Mouse (Mus musculus) layer of hippocampus, adult 2 months (tissue): ENCODE data around the gene Il12rb1. TPM values are rescaled to one million over a fixed set of nuclear protein-coding genes. Genes with fewer than 3 reads are reported as not detected.

Experiments
- DNase-seq, 2 experiments: peaks; one replicate each; pipeline ENCODE4 v3.0.0; 2022; ENCODE audit warnings: low spot score in 2 of 2
- H3K27ac ChIP-seq: fragments of 200-600 bp; 2 replicates; pipeline ENCODE4 v1.8.1; 2022
- H3K4me3 ChIP-seq: fragments of 200-600 bp; 2 replicates; pipeline ENCODE4 v1.8.1; 2022; ENCODE audit warnings: mild to moderate bottlenecking
- CTCF ChIP-seq: fragments of 200-600 bp; conservative IDR thresholded peaks from 2 replicates; pipeline ENCODE4 v1.8.1; 2022; ENCODE audit warnings: antibody characterized with exemption, mild to moderate bottlenecking, moderate library complexity
- total RNA-seq, 2 experiments: library from RNA; stranded (reverse); gene quantifications; 2 replicates each; pipeline ENCODE4 v1.2.3; 2021

The Il12rb1 gene
- total RNA-seq, 2 experiments from 2014 or later, result 0.61 to 1.1 TPM

DNA sequence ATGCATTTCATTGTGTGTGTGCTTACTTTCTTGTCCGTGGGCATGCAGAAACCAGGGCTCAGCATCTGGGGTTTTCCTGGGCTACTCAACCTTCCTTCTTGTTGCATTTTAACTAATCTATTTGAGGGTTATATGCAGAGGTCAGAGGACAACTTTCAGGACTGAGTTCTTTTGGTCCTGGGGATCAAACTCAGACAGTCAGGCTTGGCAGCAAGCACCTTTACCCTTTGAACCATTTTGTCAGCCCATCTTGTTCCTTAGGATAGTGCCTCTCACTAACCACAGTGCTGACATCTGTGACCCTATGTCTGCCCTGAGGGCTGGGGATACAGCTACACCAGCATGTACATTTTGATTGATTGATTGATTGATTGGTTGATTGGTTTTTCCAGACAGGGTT lies 19.5 kb downstream of the Il12rb1 start:
- no peak for TF ChIP-seq CTCF
- Histone ChIP-seq H3K27ac (no peak overlapping the region), H3K4me3 (no peak overlapping the region)
- DNase-seq, result no peak

DNA sequence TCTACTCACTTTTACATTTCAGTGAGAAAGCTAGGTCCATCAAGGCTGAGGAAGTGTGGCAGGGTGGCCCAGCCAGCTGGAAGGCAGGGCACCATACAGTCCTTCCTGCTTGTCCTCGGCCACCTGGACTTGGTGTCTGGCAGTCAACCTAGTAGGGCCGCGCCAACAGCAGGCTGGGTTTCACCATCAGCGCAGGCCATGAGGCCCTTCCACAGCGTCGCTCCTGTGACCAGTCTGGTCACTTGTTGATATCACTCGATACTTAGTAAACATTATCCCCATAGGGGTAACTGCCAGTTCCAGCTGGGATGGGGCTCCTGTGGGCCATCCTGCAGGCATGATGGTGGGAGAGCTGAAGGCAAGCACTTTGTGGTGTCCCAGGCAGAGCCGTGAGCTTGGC lies 23.3 kb downstream of the Il12rb1 start:
- no peak for DNase-seq
- no peak overlapping the region for H3K27ac ChIP-seq
- no peak for TF ChIP-seq CTCF

DNA sequence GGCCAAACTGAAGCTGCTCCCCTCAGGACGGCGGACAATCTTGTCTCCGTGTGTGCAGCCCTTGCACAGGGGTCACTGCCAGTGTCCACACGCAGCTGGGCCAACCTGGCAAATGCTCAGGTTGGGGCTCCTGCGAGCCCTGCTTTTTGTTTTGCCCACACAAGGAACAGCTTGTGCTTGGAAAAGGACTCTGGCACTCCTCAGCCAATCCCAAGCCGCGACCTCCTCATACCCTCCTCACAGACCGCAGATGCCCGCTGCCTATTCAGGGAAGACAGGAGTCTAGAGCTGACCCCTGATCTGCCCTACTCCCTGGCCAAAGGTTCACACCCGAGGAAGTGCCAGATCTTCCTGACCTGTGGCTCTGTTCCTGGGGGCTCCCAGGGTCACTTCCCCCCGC lies 24.1 kb downstream of the Il12rb1 start:
- TF ChIP-seq CTCF, result no peak
- peak overlapping the region; percentile 82; the same call in 1 of the 2 replicates for H3K27ac ChIP-seq
- DNase-seq, result no peak

More for the DNA sequence above, 23.3 kb downstream of the Il12rb1 start:
- no peak overlapping the region for H3K4me3 ChIP-seq

DNA sequence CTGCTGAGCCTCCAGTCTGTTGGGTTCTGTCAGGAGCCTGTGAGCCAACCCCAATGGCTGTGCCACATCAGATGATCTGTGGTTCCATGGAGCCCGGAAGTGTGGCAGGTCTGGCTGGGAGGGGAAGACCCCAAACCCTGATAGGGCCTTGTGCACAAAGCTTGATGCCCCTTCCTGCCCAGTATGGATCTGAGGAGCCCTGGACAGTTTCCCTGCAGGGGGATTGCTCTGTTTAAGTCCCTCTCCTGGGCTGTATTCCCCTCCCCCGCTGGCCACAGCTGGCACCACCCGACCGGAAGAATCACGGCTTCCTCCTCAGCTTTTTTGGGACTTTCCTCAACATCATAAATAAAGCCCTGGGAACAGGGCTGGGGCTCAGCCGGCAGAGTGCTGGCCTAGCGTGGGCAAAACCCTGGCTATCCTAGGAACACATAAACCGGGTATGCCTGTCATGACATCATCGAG lies 24.8 kb downstream of the Il12rb1 start:
- no peak for DNase-seq
- TF ChIP-seq CTCF, result no peak
- Histone ChIP-seq H3K4me3 (no peak overlapping the region), H3K27ac (peak overlapping the region; percentile 82)

More for the DNA sequence above, 24.1 kb downstream of the Il12rb1 start:
- H3K4me3 ChIP-seq, result no peak overlapping the region

DNA sequence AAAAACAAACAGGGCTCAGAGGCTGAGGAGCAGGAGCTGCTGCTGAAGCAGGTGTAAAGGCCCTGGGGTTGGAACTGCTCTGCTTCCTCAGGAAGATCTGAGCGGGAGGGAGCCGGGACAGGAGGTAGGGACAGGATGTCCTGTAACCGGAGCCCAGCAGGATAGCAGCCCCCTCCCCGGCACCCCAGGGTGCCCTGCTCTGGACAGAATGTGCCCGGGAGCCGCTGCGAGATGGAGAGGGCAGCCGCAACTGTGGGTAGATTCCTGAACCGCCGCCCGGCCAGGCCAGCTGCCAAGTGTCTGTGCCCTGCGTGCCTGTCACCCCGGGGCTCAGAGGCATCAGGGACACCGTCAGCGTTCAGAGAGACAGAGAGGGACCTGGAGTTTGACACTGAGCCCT lies 25.3 kb downstream of the Il12rb1 start:
- no peak for DNase-seq
- no peak overlapping the region for H3K4me3 ChIP-seq
- no peak for TF ChIP-seq CTCF
- H3K27ac ChIP-seq, result peak overlapping the region; percentile 82

DNA sequence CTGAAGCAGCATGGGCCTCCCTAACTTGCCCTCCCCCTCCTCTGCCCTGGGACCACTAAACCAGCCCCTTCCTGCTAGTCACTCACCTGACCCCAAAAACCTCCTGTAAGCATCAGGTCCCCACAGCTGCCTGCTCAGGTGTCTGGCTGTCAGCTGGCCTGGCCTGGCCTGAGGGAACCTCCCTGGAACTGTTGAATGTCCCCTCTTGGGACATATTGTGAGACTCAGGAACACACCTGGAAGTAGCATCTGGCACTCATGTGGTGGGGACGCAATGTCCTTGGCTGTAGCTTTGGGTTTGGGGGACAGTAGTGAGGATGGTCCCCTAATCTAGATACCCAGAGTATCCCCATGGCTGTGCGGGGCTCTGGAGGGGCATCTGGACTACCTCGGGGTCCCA lies 25.8 kb downstream of the Il12rb1 start:
- Histone ChIP-seq H3K4me3 (no peak overlapping the region), H3K27ac (peak overlapping the region; percentile 82)
- DNase-seq, result no peak
- TF ChIP-seq CTCF, result no peak

DNA sequence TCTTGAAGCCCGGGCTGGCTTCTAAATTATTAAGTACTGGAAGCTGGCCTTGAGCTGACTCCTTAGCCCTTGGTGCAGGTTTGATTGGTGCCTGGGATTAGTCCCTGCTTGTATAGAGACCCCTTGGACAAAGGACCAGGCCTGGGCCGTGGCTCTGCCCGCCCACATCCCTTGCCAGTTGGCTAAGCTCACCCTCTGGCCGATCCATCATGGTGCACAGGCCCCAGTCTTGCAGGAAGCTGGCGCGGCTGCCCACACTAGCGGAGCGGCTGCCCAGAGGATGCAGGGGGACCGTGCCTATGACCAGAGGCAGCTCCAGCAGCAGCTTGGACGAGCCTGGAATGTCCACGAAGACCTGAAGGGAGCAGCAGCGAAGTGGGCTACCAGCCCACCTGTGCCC lies 28.4 kb downstream of the Il12rb1 start:
- TF ChIP-seq CTCF, result no peak
- no peak overlapping the region for H3K4me3 ChIP-seq
- H3K27ac ChIP-seq, result peak overlapping the region; percentile 18; the same call in 1 of the 2 replicates
- no peak for DNase-seq

DNA sequence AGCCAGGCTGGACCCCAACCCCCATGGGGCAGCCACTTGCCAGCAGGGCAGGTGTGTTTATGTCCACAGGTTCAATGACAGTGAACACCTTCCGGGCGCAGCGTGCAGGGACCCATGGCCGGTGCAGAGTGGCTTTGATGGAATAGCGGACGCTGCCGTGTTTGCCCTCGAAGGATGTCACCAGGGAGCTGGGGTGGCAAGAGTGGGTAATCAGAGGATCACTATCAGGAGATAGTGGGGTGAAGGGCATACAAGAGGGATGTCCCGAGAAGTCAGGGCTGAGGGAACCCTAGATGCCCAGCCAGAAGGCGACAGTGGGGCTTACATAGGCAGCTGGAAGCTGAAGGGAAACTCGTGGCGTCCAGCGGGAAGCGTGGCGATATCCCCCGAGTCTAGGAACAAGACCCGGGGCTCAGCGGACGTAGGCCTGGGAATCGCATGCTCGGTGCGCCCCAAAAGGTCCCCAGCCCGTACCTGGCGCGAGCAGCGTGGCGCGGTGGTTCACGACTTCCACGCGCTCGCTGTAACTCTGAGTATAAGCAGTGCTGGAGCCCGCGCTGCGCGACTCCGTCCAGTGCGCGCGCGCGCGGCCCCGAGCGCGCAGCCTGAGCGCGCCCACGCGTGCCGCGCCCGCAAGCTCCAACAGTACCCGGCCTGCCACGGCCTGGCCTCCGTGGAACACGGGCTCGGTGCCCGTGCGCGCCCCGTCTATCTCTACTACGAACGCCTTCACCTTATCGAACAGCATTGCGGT lies 30.6 kb downstream of the Il12rb1 start:
- TF ChIP-seq CTCF, result peak; percentile 35
- H3K27ac ChIP-seq, result peak overlapping the region; percentile 97
- DNase-seq, result peak in 1 of 2 experiments; percentile 52

DNA sequence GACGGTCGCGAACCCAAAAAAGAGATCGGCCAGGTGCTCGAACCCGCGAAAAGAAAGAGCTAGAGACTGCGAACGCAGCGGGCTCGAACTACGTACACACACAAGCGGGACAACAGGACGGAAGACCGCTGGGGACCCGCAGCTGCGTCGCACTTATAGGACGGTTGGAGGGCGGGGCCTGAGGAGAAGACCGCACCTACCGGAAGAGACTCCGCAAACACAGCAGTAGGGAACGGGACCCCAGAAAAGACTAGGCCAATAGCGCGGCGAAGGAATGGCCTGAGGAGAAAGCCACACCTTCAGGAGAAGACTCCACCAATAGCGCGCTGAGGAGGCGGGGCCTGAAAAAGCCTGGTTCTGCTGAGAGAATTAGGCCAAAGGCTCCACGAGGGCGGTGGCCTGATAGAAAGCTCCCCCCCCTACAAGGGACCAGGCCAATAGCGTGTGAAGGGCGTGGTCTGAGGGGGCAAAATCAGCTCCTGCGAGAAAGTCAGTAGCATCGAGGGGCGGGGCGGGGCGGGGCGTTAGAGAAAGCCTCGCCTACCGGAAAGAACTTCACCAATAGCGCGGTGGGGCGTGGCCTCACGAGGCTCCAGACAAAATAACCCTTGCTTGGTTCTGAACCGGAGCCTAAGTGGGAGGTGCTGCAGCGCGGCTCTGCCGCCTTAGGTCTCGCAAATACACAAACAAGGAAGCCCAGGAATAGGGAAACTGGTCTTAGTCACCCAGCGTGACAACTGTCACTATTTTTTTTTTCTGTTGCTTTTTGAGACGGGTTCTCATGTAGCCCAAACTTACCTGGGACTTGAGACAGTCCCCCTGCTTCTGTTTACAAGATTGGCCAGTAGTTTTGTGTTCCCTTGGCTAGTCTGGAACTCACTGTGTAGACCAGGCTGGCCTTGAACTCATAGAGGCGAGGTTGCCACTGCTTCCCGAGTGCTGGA lies 31.4 kb downstream of the Il12rb1 start, which contains the start of gene Arrdc2:
Gene Arrdc2 (minus strand): TSS at position 313 of the 944 bp plus-strand sequence.
- Histone ChIP-seq H3K4me3 (peak within 1 kb of the TSS; percentile 56), H3K27ac (peak within 1 kb of the TSS; percentile 97)
- DNase-seq, result peak; percentile 96 to 99
- 0 out of 2 replicates have a peak, but pooled peaks have one; percentile 11 for TF ChIP-seq CTCF

More for the DNA sequence above, 30.6 kb downstream of the Il12rb1 start:
- H3K4me3 ChIP-seq, result peak overlapping the region; percentile 56

DNA sequence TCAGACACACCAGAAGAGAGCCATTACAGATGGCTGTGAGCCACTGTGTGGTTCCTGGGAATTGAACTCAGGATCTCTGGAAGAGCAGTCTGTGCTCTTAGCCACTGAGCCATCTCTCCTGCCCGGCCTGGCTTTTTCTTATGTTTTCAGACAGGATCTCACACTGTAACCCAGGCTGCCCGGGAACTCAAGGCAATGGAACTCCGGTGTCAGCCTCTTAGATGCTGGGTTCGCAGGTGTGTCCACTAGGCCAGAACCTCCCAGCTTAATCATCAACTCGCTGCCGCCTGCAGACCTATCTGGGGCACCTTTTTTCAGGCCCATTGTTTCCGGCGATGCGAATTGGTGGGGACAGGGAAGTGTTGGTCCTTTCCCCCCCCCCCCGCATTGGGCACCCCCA lies 32.3 kb downstream of the Il12rb1 start:
- no peak for DNase-seq
- Histone ChIP-seq H3K27ac (peak overlapping the region; percentile 85; the same call in 1 of the 2 replicates), H3K4me3 (no peak overlapping the region)
- TF ChIP-seq CTCF, result no peak

DNA sequence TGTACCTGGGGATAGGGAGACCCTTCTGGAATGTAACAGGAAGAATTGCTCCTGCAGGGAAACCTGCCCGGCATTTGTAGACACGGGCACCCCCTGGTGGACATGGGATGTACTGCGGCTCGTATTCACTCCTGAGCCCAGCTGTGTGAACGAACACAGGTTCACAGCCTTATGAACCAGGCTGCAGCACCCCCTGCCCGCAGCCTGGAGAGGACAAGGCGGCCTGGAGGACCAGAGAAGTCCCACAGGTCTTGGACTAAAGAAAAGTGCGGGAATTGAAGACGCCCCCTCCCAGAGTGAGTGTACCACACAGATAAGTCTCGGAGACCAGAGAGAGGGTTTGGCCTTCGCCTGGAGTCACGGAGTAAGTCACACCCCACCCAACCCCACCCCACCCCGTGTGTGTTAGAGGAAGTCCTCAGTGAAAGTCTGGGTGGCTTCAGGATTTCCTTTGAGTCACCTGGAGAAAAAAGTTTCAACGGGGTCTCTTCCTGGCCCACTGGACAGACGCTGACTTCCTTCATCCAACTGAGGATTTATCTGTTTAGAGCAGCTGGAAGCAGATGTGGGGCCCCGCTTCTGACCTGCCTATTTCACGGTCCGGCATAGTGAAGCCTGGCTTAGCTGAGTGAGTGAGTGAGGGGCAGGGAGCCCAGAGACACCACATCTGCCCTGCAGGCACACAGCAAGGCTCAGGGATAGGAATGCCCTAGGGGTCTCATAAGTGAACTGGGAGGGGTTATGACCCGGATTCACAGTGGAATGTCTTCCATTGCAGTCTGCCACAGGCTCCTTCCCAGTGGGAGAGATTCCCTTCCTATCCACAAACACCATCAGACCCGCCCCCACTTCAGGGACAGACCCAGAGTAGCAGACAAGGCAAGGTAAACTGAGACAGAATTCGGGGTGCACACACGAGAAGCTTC lies 33.2 kb downstream of the Il12rb1 start:
- TF ChIP-seq CTCF, result peak; percentile 98
- DNase-seq, result peak; percentile 83 to 95
- Histone ChIP-seq H3K4me3 (no peak overlapping the region), H3K27ac (no peak overlapping the region)

DNA sequence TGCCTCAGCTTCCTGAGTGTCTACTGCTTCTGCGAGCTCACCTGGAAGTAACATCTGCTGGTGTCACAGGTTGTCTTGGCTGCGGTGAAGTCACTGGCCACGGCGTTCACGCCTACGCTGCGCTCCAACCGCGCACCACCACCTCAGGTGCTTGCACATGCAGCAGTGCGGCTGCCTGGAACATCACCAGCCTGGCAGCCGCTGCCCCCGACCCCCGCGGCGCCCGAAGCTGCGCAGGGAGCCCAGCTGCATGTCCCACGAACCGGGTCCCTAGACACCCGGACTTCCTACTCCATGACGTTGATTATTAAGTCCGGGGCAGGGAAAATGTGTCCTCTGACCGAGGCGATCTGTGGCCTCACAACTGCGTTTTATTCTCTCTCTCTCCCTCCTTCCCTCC lies 34.2 kb downstream of the Il12rb1 start:
- Histone ChIP-seq H3K27ac (no peak overlapping the region), H3K4me3 (no peak overlapping the region)
- DNase-seq, result no peak
- no peak for TF ChIP-seq CTCF
